Mouse (Mus musculus) midbrain, embryonic 15.5 days (tissue): ENCODE data around the gene Wdr91. TPM values are rescaled to one million over a fixed set of nuclear protein-coding genes. Genes with fewer than 3 reads are reported as not detected.
A peak's percentile ranks its signal among the peaks of the same experiment; 100 is the strongest.

Experiments used
- ATAC-seq: fragments of 200-750 bp; cut with Nextera tagmentation; replicated peaks from 2 replicates; pipeline ENCODE4 v1.8.0; 2017; ENCODE audit warnings: moderate TSS enrichment
- H3K27ac ChIP-seq: fragments of 300-500 bp; sonication (generic); 2 replicates; pipeline ENCODE4 v1.5.1; 2015; ENCODE audit warnings: mild to moderate bottlenecking, inconsistent platforms
- H3K27me3 ChIP-seq: fragments of 300-500 bp; sonication (generic); replicated peaks from 2 replicates; pipeline ENCODE4 v1.6.1; 2015; ENCODE audit warnings: inconsistent platforms
- H3K36me3 ChIP-seq: fragments of 300-500 bp; sonication (generic); replicated peaks from 2 replicates; pipeline ENCODE4 v1.6.1; 2015; ENCODE audit warnings: inconsistent platforms
- H3K4me1 ChIP-seq: fragments of 300-500 bp; sonication (generic); 2 replicates; pipeline ENCODE4 v1.6.1; 2015; ENCODE audit warnings: inconsistent platforms
- H3K4me2 ChIP-seq: fragments of 300-500 bp; sonication (generic); 2 replicates; pipeline ENCODE4 v1.6.1; 2015; ENCODE audit warnings: inconsistent platforms, mild to moderate bottlenecking, moderate library complexity
- H3K4me3 ChIP-seq: fragments of 300-500 bp; sonication (generic); 2 replicates; pipeline ENCODE4 v1.5.1; 2015; ENCODE audit warnings: mild to moderate bottlenecking, inconsistent platforms
- H3K9ac ChIP-seq: fragments of 300-500 bp; sonication (generic); 2 replicates; pipeline ENCODE4 v1.6.1; 2015; ENCODE audit warnings: mild to moderate bottlenecking, inconsistent platforms
- H3K9me3 ChIP-seq: fragments of 300-500 bp; sonication (generic); 2 replicates; pipeline ENCODE4 v1.6.1; 2016; ENCODE audit warnings: inconsistent platforms
- WGBS: fragments of 180-500 bp; shearing (Covaris S2); methylation state at CpG from one replicate; pipeline ENCODE4 v1.1.7; 2015; ENCODE audit warnings: mixed read lengths; 5-methylcytosine and 5-hydroxymethylcytosine counted together
- polyA plus RNA-seq: library from polyadenylated mRNA; unstranded; fragments of >200 nt; fragmentation: Nextera tagmentation; extraction: Ambion mirVana; gene quantifications from 2 replicates; pipeline ENCODE4 v1.2.1, GENCODE M21; 2015

Gene Wdr91
- polyA plus RNA-seq, 1 experiment from 2014 or later: 16.1 TPM

- no peak overlapping the region; the same call in 1 of the 2 replicates for H3K9ac ChIP-seq
Measured at GRCm38 (mm10) chr6:34896168-34896780, 14.4 kb downstream of the Wdr91 start.

GRCm38 (mm10) chr6:34895569-34895968 is 15.1 kb downstream of the Wdr91 start:
- no peak for ATAC-seq
- Histone ChIP-seq H3K4me1 (no peaks in the 10 kb centered on the region), H3K36me3 (peaks cover 34% of the 10 kb centered on the region; the same call in 1 of the 2 replicates), H3K9ac (no peak overlapping the region), H3K27ac (no peak overlapping the region), H3K27me3 (no peaks in the 10 kb centered on the region), H3K9me3 (no peaks in the 10 kb centered on the region), H3K4me3 (no peak overlapping the region), H3K4me2 (no peak overlapping the region)
- 85% methylated on average over 7 of the region's 7 CpGs for WGBS

More at GRCm38 (mm10) chr6:34896168-34896780, 14.4 kb downstream of the Wdr91 start:
- Histone ChIP-seq H3K27me3 (no peaks in the 10 kb centered on the region), H3K9me3 (no peaks in the 10 kb centered on the region), H3K36me3 (peaks cover 33% of the 10 kb centered on the region; the same call in 1 of the 2 replicates), H3K4me1 (no peaks in the 10 kb centered on the region), H3K27ac (no peak overlapping the region), H3K4me2 (no peak overlapping the region), H3K4me3 (no peak overlapping the region)
- WGBS: 58% methylated on average over 16 of the region's 16 CpGs
- ATAC-seq: no peak

- H3K27ac ChIP-seq: no peak overlapping the region
- H3K4me1 ChIP-seq: peaks cover 12% of the 10 kb centered on the region
- H3K9me3 ChIP-seq: no peaks in the 10 kb centered on the region
- WGBS: 44% methylated on average over 4 of the region's 4 CpGs
- H3K9ac ChIP-seq: no peak overlapping the region
- no peak for ATAC-seq
- H3K4me3 ChIP-seq: no peak overlapping the region
- H3K36me3 ChIP-seq: peaks cover 23% of the 10 kb centered on the region; the same call in 1 of the 2 replicates
- H3K4me2 ChIP-seq: no peak overlapping the region
- no peaks in the 10 kb centered on the region for H3K27me3 ChIP-seq
Measured at GRCm38 (mm10) chr6:34889185-34889584, 21.5 kb downstream of the Wdr91 start.

GRCm38 (mm10) chr6:34887131-34887850 is 23.4 kb downstream of the Wdr91 start:
- Histone ChIP-seq H3K4me3 (no peak overlapping the region), H3K36me3 (peaks cover 13% of the 10 kb centered on the region; the same call in 1 of the 2 replicates), H3K9me3 (no peaks in the 10 kb centered on the region), H3K4me2 (no peak overlapping the region), H3K27ac (0 out of 2 replicates have a peak overlapping the region, but pooled peaks have one; percentile 1), H3K9ac (no peak overlapping the region), H3K4me1 (peaks cover 12% of the 10 kb centered on the region), H3K27me3 (no peaks in the 10 kb centered on the region)
- WGBS: 17% methylated on average over 6 of the region's 6 CpGs
- ATAC-seq: peak; percentile 49

GRCm38 (mm10) chr6:34884724-34885123 is 26.0 kb downstream of the Wdr91 start:
- Histone ChIP-seq H3K27me3 (no peaks in the 10 kb centered on the region), H3K4me2 (no peak overlapping the region), H3K4me3 (no peak overlapping the region), H3K36me3 (0 out of 2 replicates have a peak, but pooled peaks cover 4% of the 10 kb centered on the region), H3K27ac (no peak overlapping the region), H3K9ac (no peak overlapping the region), H3K9me3 (no peaks in the 10 kb centered on the region), H3K4me1 (peaks cover 12% of the 10 kb centered on the region)
- ATAC-seq: no peak
- 91% methylated on average over 7 of the region's 7 CpGs for WGBS

GRCm38 (mm10) chr6:34879911-34880475 is 30.7 kb downstream of the Wdr91 start:
- ATAC-seq: no peak
- no peak overlapping the region for H3K9ac ChIP-seq
- WGBS: 52% methylated on average over 6 of the region's 6 CpGs

GRCm38 (mm10) chr6:34879101-34879740 is 31.5 kb downstream of the Wdr91 start:
- Histone ChIP-seq H3K27ac (no peak overlapping the region), H3K27me3 (no peaks in the 10 kb centered on the region), H3K9ac (no peak overlapping the region), H3K4me1 (peaks cover 18% of the 10 kb centered on the region), H3K9me3 (no peaks in the 10 kb centered on the region), H3K4me3 (no peak overlapping the region), H3K4me2 (no peak overlapping the region), H3K36me3 (0 out of 2 replicates have a peak, but pooled peaks cover 4% of the 10 kb centered on the region)
- no peak for ATAC-seq
- WGBS: 89% methylated on average over 16 of the region's 16 CpGs

More at GRCm38 (mm10) chr6:34879911-34880475, 30.7 kb downstream of the Wdr91 start:
- Histone ChIP-seq H3K36me3 (0 out of 2 replicates have a peak, but pooled peaks cover 4% of the 10 kb centered on the region), H3K9me3 (no peaks in the 10 kb centered on the region), H3K27ac (no peak overlapping the region), H3K27me3 (no peaks in the 10 kb centered on the region), H3K4me2 (no peak overlapping the region), H3K4me3 (no peak overlapping the region), H3K4me1 (peaks cover 18% of the 10 kb centered on the region)

GRCm38 (mm10) chr6:34877509-34878321 is 33.0 kb downstream of the Wdr91 start, which contains the start of gene Cyren:
TSS of gene Cyren (minus strand) at chr6:34878060.
- peak within 1 kb of the TSS; percentile 93 for H3K27ac ChIP-seq
- H3K4me1 ChIP-seq: peaks cover 18% of the 10 kb centered on the region
- ATAC-seq: peak; percentile 95
- H3K4me2 ChIP-seq: peak within 1 kb of the TSS; percentile 53
- no peaks in the 10 kb centered on the region for H3K27me3 ChIP-seq
- 0 out of 2 replicates have a peak, but pooled peaks cover 4% of the 10 kb centered on the region for H3K36me3 ChIP-seq
- peak within 1 kb of the TSS; percentile 93 for H3K9ac ChIP-seq
- H3K9me3 ChIP-seq: no peaks in the 10 kb centered on the region
- H3K4me3 ChIP-seq: peak within 1 kb of the TSS; percentile 79
- WGBS: under 1% methylated on average over 54 of the region's 56 CpGs

GRCm38 (mm10) chr6:34876835-34877156 is 33.9 kb downstream of the Wdr91 start:
- Histone ChIP-seq H3K4me1 (peaks cover 18% of the 10 kb centered on the region), H3K4me3 (peak overlapping the region; percentile 79), H3K9me3 (no peaks in the 10 kb centered on the region), H3K27ac (no peak overlapping the region), H3K27me3 (no peaks in the 10 kb centered on the region), H3K36me3 (0 out of 2 replicates have a peak, but pooled peaks cover 4% of the 10 kb centered on the region), H3K4me2 (peak overlapping the region; percentile 53), H3K9ac (0 out of 2 replicates have a peak overlapping the region, but pooled peaks have one; percentile 93)
- 61% methylated on average over 2 of the region's 2 CpGs for WGBS
- ATAC-seq: no peak

GRCm38 (mm10) chr6:34875966-34876834 is 34.5 kb downstream of the Wdr91 start:
- WGBS: 64% methylated on average over 12 of the region's 12 CpGs
- ATAC-seq: no peak
- H3K4me2 ChIP-seq: peak overlapping the region; percentile 53; the same call in 1 of the 2 replicates
- 0 out of 2 replicates have a peak, but pooled peaks cover 4% of the 10 kb centered on the region for H3K36me3 ChIP-seq
- no peak overlapping the region for H3K4me3 ChIP-seq
- no peaks in the 10 kb centered on the region for H3K27me3 ChIP-seq
- H3K9ac ChIP-seq: no peak overlapping the region
- no peaks in the 10 kb centered on the region for H3K9me3 ChIP-seq
- peaks cover 18% of the 10 kb centered on the region for H3K4me1 ChIP-seq
- no peak overlapping the region for H3K27ac ChIP-seq
